Mouse (Mus musculus) liver (tissue): ENCODE measurements around the gene Megf8.
A peak's percentile ranks its signal among the peaks of the same experiment; 100 is the strongest.

ENCODE experiments used
- DNase-seq: peaks from one replicate; pipeline ENCODE4 v3.0.0-alpha.2; 2020; ENCODE audit warnings: mixed read lengths

Megf8 gene

GRCm38 (mm10) chr7:25348861-25349260, 31.9 kb downstream of the Megf8 start:
- no peak for DNase-seq

GRCm38 (mm10) chr7:25358721-25359206, 41.8 kb downstream of the Megf8 start:
- DNase-seq: no peak

GRCm38 (mm10) chr7:25363151-25363550, 46.2 kb downstream of the Megf8 start:
- DNase-seq: no peak

GRCm38 (mm10) chr7:25363632-25364031, 46.7 kb downstream of the Megf8 start:
- no peak for DNase-seq

- DNase-seq: no peak
Observed at GRCm38 (mm10) chr7:25365937-25366625, 49.1 kb downstream of the Megf8 start.

GRCm38 (mm10) chr7:25367632-25368293, 50.8 kb downstream of the Megf8 start:
- DNase-seq: no peak

GRCm38 (mm10) chr7:25368333-25368732, 51.4 kb downstream of the Megf8 start:
- DNase-seq: no peak

- no peak for DNase-seq
Observed at GRCm38 (mm10) chr7:25369058-25369749, 52.2 kb downstream of the Megf8 start, which contains the start of gene Cnfn. Cnfn (minus strand) TSS chr7:25369724.

GRCm38 (mm10) chr7:25372441-25372840, 55.5 kb downstream of the Megf8 start:
- no peak for DNase-seq

- DNase-seq: peak; percentile 68
Observed at GRCm38 (mm10) chr7:25376556-25376955, 59.6 kb downstream of the Megf8 start.

GRCm38 (mm10) chr7:25377100-25377700, 60.2 kb downstream of the Megf8 start:
- DNase-seq: no peak

- no peak for DNase-seq
Observed at GRCm38 (mm10) chr7:25378181-25379100, 61.5 kb downstream of the Megf8 start.

GRCm38 (mm10) chr7:25379551-25380351, 62.8 kb downstream of the Megf8 start:
- DNase-seq: peak; percentile 56

GRCm38 (mm10) chr7:25380392-25381283, 63.7 kb downstream of the Megf8 start:
- peak; percentile 41 for DNase-seq

- DNase-seq: no peak
Observed at GRCm38 (mm10) chr7:25381284-25381680, 64.3 kb downstream of the Megf8 start.

GRCm38 (mm10) chr7:25382541-25382940, 65.6 kb downstream of the Megf8 start:
- DNase-seq: no peak

GRCm38 (mm10) chr7:25383385-25383784, 66.4 kb downstream of the Megf8 start:
- DNase-seq: no peak

GRCm38 (mm10) chr7:25383891-25384290, 66.9 kb downstream of the Megf8 start:
- no peak for DNase-seq

- DNase-seq: no peak
Observed at GRCm38 (mm10) chr7:25384318-25384717, 67.4 kb downstream of the Megf8 start.

- no peak for DNase-seq
Observed at GRCm38 (mm10) chr7:25384818-25385217, 67.9 kb downstream of the Megf8 start.
